Mouse (Mus musculus) neural tube, embryonic 11.5 days (tissue): ENCODE data around the gene Pus7. TPM values are rescaled to one million over a fixed set of nuclear protein-coding genes. Genes with fewer than 3 reads are reported as not detected.
"Not testable (repeated sequence)": the region's sequence is repeated elsewhere in the genome, so short reads cannot be mapped to it uniquely, and the experiment has no call there.

Experiments
- ATAC-seq: fragments of 200-750 bp; cut with Nextera tagmentation; 2 replicates; pipeline ENCODE4 v1.8.0; 2017; ENCODE audit warnings: moderate number of reproducible peaks, mild to moderate bottlenecking, moderate TSS enrichment, moderate library complexity; ENCODE audit not compliant: insufficient read depth, low FRiP score, low TSS enrichment
- DNase-seq: peaks from one replicate; pipeline ENCODE4 v3.0.0-alpha.2; 2015; ENCODE audit warnings: low spot score
- H3K27ac ChIP-seq: fragments of 300-500 bp; sonication (generic); 2 replicates; pipeline ENCODE4 v1.5.1; 2014; ENCODE audit warnings: low read depth, mild to moderate bottlenecking, low read length
- H3K27me3 ChIP-seq: fragments of 300-500 bp; sonication (generic); 2 replicates; pipeline ENCODE4 v1.6.1; 2014; ENCODE audit warnings: mild to moderate bottlenecking, low read length, mixed read lengths; ENCODE audit not compliant: control insufficient read depth, insufficient read depth
- H3K36me3 ChIP-seq: fragments of 300-500 bp; sonication (generic); 2 replicates; pipeline ENCODE4 v1.6.1; 2014; ENCODE audit warnings: mild to moderate bottlenecking, low read length, moderate library complexity, mixed read lengths; ENCODE audit not compliant: control insufficient read depth, insufficient read depth
- H3K4me1 ChIP-seq: fragments of 300-500 bp; sonication (generic); 2 replicates; pipeline ENCODE4 v1.6.1; 2014; ENCODE audit warnings: low read length, mixed read lengths; ENCODE audit not compliant: control insufficient read depth, insufficient read depth
- H3K4me2 ChIP-seq: fragments of 300-500 bp; sonication (generic); 2 replicates; pipeline ENCODE4 v1.6.1; 2014; ENCODE audit warnings: low read depth, mild to moderate bottlenecking, moderate library complexity
- H3K4me3 ChIP-seq: fragments of 300-500 bp; sonication (generic); 2 replicates; pipeline ENCODE4 v1.5.1; 2014; ENCODE audit warnings: low read depth, low read length
- H3K9ac ChIP-seq: fragments of 300-500 bp; sonication (generic); 2 replicates; pipeline ENCODE4 v1.6.1; 2014; ENCODE audit warnings: mild to moderate bottlenecking, low read length
- H3K9me3 ChIP-seq: fragments of 300-500 bp; sonication (generic); 2 replicates; pipeline ENCODE4 v1.6.1; 2016; ENCODE audit warnings: low read length; ENCODE audit not compliant: control insufficient read depth
- WGBS: fragments of 180-500 bp; shearing (Covaris S2); extraction: QIAGEN DNeasy Blood & Tissue Kit; methylation state at CpG from one replicate; pipeline ENCODE4 v1.1.7; 2014; 5-methylcytosine and 5-hydroxymethylcytosine counted together
- polyA plus RNA-seq: library from polyadenylated mRNA; unstranded; fragments of >200 nt; fragmentation: Nextera tagmentation; extraction: Ambion mirVana; gene quantifications from 2 replicates; pipeline ENCODE4 v1.2.1, GENCODE M21; 2014

Pus7 gene
- polyA plus RNA-seq, 1 experiment from 2014 or later: 27.7 TPM

DNA sequence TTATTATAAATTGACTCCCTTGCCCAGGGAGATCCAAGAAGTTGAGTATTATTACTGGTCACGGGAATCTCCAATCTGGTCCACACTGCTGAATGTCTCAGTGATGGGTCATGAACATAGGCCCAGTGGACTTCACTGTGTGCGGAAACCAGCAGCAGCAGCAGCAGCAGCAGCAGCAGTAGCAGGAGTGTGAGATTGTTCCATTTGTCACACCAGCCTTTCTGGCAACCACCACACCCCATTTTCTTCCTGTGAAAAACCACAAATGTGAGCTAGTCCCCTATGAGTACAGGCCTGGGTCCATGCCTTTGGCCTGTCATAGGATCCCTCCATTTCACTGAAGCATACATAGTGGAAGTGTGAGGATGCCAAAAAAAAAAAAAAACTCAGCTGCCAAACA, 61.6 kb downstream of the Pus7 start:
- Histone ChIP-seq H3K9me3 (no peaks in the 10 kb centered on the region), H3K27me3 (no peaks in the 10 kb centered on the region), H3K27ac (no peak overlapping the region), H3K4me1 (no peaks in the 10 kb centered on the region), H3K4me2 (no peak overlapping the region), H3K36me3 (no peaks in the 10 kb centered on the region), H3K9ac (no peak overlapping the region), H3K4me3 (no peak overlapping the region)
- ATAC-seq: no peak
- WGBS: 91% methylated on average over 2 of the region's 2 CpGs
- no peak for DNase-seq

DNA sequence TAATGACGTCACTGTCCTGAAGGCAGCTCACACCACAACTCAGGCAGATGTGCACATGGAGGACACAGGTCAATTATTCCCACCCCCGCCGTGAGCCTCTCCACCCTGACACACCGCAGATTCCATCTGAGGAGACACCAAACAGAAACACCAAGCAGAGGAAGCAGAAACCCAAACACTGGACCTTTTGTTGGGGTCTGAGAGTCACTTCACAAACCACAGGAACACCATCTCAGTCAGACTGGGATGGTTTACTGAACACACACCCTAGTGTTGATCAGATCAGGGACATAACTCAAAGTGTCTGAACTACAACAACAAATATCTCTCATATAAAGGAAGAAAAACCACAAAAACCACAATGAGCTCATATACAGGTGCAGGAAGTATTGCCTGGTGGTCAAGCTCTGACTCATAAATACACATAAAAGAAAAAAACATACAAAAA, 64.6 kb downstream of the Pus7 start:
- Histone ChIP-seq H3K36me3 (no peaks in the 10 kb centered on the region), H3K9ac (no peak overlapping the region), H3K27me3 (no peaks in the 10 kb centered on the region), H3K4me1 (no peaks in the 10 kb centered on the region), H3K4me2 (no peak overlapping the region), H3K9me3 (no peaks in the 10 kb centered on the region), H3K27ac (no peak overlapping the region), H3K4me3 (no peak overlapping the region)
- no peak for DNase-seq
- 83% methylated on average over 4 of the region's 4 CpGs for WGBS
- ATAC-seq: no peak

DNA sequence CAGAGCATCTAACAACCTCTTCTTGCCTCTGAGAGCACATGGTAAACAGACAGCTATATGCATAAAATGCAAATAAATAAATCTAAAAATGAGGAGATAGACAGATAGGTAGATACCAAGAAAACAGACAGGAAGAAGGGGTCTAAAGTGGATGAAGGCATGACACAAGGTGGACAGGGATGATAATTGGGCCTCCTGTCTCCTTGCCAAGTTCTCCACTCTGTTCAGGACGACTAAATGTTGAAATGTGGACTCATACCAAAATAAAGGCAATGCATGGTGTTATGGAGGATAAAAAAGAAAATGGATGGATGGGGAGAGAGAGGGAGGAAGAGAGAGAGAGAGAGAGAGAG, 65.4 kb downstream of the Pus7 start:
- ATAC-seq: no peak
- WGBS: 55% methylated on average over 1 of the region's 1 CpGs

DNA sequence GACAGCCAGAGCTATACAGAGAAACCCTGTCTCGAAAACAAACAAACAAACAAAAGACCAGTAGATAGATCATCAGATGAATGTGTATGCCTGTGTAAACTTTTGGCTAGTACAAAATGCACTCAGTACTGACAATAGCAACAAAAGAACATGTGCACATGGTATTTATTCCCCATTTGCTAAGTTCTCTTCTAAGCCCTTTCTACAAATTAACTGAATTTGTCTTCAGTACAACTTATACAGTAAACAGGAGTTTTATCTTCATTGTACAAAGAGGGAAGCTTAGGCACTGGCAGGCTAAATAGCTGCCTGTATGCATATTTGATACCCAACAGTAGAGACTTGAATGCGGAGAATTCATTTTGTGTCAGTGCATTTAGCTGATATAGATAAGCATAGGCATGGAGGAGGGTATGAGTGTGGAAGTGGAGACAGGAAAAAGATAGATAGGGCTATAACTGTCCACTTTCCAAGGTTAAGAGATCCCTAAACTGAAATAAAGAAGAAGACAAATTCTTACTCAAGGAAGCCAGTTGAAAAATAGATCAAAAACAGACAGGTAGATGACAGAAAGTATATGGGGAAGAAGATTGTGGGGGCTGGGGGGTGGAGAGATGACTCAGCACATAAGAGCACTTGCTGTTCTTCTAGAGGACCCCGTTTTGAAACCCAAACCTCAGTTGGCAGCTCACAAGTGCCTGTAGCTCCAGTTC, 65.9 kb downstream of the Pus7 start:
- Histone ChIP-seq H3K9ac (no peak overlapping the region), H3K4me1 (no peaks in the 10 kb centered on the region), H3K4me2 (no peak overlapping the region), H3K4me3 (no peak overlapping the region), H3K27ac (no peak overlapping the region), H3K27me3 (no peaks in the 10 kb centered on the region), H3K9me3 (no peaks in the 10 kb centered on the region), H3K36me3 (no peaks in the 10 kb centered on the region)
- WGBS: 83% methylated on average over 3 of the region's 3 CpGs
- ATAC-seq (no peak), DNase-seq (no peak)

More for the DNA sequence above, 65.4 kb downstream of the Pus7 start:
- DNase-seq: no peak
- H3K27me3 ChIP-seq: no peaks in the 10 kb centered on the region
- H3K4me2 ChIP-seq: no peak overlapping the region
- H3K9me3 ChIP-seq: no peaks in the 10 kb centered on the region
- no peak overlapping the region for H3K27ac ChIP-seq
- H3K36me3 ChIP-seq: no peaks in the 10 kb centered on the region
- H3K9ac ChIP-seq: no peak overlapping the region
- H3K4me3 ChIP-seq: no peak overlapping the region
- H3K4me1 ChIP-seq: no peaks in the 10 kb centered on the region

DNA sequence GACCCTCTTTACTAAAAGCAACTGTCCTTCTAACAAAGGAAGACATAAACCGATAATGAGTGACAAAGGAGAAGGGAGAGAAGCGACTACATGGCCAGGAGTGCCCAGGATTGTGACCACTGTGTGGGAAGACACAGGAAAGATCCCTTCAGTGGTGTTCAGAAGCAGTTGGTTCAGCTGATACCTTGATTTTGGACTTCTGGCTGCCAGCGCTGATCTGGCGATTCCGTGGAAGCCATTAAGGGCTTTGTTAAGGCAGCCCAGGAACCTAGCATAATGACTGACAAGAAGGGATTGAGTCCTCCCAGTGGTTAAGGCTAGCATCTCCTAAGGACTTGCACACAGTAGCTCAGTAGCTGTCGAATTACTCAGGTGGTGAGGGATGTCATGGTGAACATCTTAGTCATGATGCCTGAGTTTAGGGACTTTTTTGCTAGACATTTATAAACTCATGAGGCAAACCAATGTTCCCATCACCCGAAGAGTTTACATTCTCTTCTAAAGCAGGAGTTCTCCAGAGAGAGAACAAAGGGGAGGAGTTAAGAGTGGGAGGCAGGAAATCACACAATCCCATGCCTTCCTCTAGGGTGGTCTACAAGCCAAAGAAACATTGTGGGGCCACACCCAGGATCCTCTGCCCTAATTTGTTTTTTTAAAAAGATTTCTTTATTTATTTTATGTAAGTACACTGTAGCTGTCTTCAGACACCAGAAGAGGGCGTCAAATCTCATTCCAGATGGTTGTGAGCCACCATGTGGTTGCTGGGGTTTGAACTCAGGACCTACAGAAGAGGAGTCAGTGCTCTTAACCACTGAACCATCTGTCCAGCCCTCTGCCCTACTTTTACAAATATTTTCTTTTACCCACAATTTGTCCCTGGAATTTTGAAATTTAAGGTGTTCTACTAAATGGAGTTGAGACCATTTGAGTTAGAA, 69.8 kb downstream of the Pus7 start:
- H3K36me3 ChIP-seq: peaks cover 13% of the 10 kb centered on the region
- no peak overlapping the region for H3K4me2 ChIP-seq
- no peak for DNase-seq
- H3K27ac ChIP-seq: no peak overlapping the region
- WGBS: 91% methylated on average over 8 of the region's 8 CpGs
- no peaks in the 10 kb centered on the region for H3K27me3 ChIP-seq
- ATAC-seq: no peak
- peaks cover 5% of the 10 kb centered on the region for H3K9me3 ChIP-seq
- H3K4me3 ChIP-seq: no peak overlapping the region
- no peak overlapping the region for H3K9ac ChIP-seq
- H3K4me1 ChIP-seq: no peaks in the 10 kb centered on the region

DNA sequence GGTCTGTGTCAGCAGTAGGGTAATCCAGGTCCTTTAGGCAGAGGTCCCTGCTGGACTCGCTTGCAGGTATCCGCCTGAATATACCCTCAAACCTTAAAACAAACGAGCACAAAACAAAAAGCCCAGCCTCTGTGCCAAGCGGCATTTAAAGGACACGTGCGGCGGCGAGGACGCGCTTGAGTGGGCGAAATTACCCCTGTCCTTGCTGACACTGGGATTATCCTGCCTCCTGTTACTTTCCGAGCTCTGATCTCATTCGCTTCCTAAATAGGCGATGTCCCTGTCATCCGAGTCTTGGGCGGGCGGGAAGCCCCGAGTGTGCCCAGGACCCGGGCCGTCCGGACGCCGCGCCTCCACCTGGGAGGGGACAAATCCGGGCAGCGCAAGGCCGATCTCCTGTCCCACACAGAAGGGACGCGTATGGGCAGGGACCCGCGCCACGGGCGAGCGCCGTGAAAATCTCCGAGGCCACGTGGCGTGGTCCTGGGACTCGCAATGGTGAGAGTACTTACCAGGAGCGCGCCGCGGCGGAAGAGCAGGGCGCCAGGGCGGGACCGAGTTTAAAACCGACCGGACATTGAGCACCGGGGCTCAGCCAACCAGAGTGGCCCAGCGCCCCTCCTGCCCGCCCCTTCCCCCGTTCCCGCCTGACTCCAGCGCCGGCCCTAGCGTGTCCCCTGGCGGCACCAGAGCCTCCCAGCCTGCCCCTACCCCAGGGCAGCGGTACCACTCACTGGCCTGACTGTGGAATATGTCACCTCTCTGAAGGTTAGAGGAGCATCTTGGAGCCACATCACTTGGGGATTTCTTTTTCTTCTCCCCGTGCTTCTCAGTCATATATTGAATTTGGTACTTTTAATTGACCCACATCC, 71.1 kb downstream of the Pus7 start:
- Histone ChIP-seq H3K4me3 (peak overlapping the region; percentile 68), H3K9me3 (peaks cover 5% of the 10 kb centered on the region), H3K9ac (peak overlapping the region; percentile 80), H3K4me1 (no peaks in the 10 kb centered on the region), H3K36me3 (peaks cover 16% of the 10 kb centered on the region), H3K27me3 (no peaks in the 10 kb centered on the region), H3K27ac (no peak overlapping the region), H3K4me2 (peak overlapping the region; percentile 72)
- DNase-seq: peak; percentile 79
- WGBS: 7% methylated on average over 56 of the region's 60 CpGs
- ATAC-seq: peak; percentile 99

DNA sequence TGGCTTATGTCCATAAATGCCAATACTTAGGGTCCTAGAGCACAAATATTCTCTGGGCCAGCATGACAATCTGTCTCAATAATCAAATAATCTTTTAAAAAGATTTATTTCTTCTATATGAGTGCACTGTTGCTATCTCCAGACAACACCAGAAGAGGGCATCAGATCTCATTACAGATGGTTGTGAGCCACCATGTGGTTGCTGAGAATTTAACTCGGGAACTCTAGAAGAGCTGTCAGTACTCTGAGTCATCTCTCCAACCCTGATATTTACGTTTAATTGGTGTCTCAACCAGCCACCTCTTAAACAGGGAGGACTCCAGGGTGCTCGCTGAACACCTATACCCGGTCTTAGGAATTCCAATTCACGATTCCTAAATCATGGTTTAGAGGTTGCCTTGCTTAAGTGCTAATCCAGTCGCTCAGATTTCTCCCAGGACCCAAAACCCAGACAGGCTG, 71.8 kb downstream of the Pus7 start:
- H3K4me2 ChIP-seq: peak overlapping the region; percentile 72
- not testable (repeated sequence) for H3K27ac ChIP-seq, H3K27me3 ChIP-seq, H3K9me3 ChIP-seq, H3K4me1 ChIP-seq
- ATAC-seq (peak; percentile 15; the same call in 1 of the 2 replicates), DNase-seq (peak; percentile 15)
- peak overlapping the region; percentile 68 for H3K4me3 ChIP-seq
- H3K9ac ChIP-seq: peak overlapping the region; percentile 80
- H3K36me3 ChIP-seq: peaks cover 19% of the 10 kb centered on the region
- WGBS: 77% methylated on average over 6 of the region's 6 CpGs

DNA sequence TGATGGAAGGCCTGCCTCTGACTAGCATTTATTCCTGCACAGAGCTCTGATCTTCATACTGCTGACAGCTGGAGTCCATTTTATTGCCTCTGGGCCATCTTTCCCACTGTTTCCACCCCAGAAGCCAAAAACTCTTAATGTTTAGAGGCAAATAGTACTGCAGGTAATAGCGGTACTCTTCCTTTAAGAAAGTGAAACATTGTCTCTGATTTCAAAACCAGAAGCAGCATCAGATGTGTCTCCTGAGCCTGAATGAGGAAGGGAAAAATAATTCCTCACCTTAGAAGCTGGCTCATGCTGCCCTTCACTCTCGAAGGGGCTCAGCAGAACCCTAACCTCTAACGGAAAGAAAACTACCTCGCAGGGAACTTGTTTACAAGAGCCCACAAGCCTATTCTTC, 72.3 kb downstream of the Pus7 start:
- ATAC-seq: no peak
- H3K4me1 ChIP-seq: no peaks in the 10 kb centered on the region
- H3K4me3 ChIP-seq: no peak overlapping the region
- DNase-seq: no peak
- H3K27ac ChIP-seq: no peak overlapping the region
- no peak overlapping the region for H3K4me2 ChIP-seq
- H3K9ac ChIP-seq: no peak overlapping the region
- 97% methylated on average over 4 of the region's 4 CpGs for WGBS
- no peaks in the 10 kb centered on the region for H3K27me3 ChIP-seq
- H3K9me3 ChIP-seq: peaks cover 8% of the 10 kb centered on the region
- H3K36me3 ChIP-seq: peaks cover 19% of the 10 kb centered on the region
